Mouse (Mus musculus): ENCODE results near the gene Dnal1. TPM values are rescaled to one million over a fixed set of nuclear protein-coding genes. Genes with fewer than 3 reads are reported as not detected.
A peak's percentile ranks its signal among the peaks of the same experiment; 100 is the strongest.
"Not testable (repeated sequence)": the region's sequence is repeated elsewhere in the genome, so short reads cannot be mapped to it uniquely, and the experiment has no call there.

Gene Dnal1
- polyA plus RNA-seq, 1 experiment from 2014 or later, result 3.1 TPM

- DNase-seq (ENCODE audit: low spot score), result peak; percentile 67
- not testable (repeated sequence) for H3K36me3 ChIP-seq (ENCODE audit: insufficient read depth, low read length); H3K27me3 ChIP-seq (replicated peaks; ENCODE audit: insufficient read depth, low read length); H3K9me3 ChIP-seq (ENCODE audit: low read length); H3K4me1 ChIP-seq (ENCODE audit: insufficient read depth, low read depth, low read length)
- Histone ChIP-seq H3K4me3 (ENCODE audit: low read depth, low read length) (peak within 1 kb of the TSS; percentile 51), H3K27ac (ENCODE audit: low read length) (0 out of 2 replicates have a peak within 1 kb of the TSS, but pooled peaks have one; percentile 32), H3K9ac (replicated peaks; ENCODE audit: low read depth) (peak within 1 kb of the TSS; percentile 36), H3K4me2 (replicated peaks; ENCODE audit: low read depth, low read length) (peak within 1 kb of the TSS; percentile 76)
- peak; percentile 39 for TF ChIP-seq CTCF (IDR thresholded peaks at IDR 0.05)
- under 1% methylated on average over 62 of the region's 80 CpGs for WGBS
- ATAC-seq, result peak; percentile 78
Measured at GRCm38 (mm10) chr12:84100604-84101492, 13.3 kb upstream of the Dnal1 start, which contains the start of gene Acot6. Gene Acot6 (plus strand): TSS chr12:84100654.

- peak; percentile 38; the same call in 1 of the 2 replicates for ATAC-seq
- Histone ChIP-seq H3K9ac (replicated peaks; ENCODE audit: low read depth) (no peak overlapping the region), H3K4me2 (replicated peaks; ENCODE audit: low read depth, low read length) (peak overlapping the region; percentile 76), H3K9me3 (ENCODE audit: low read length) (no peaks in the 10 kb centered on the region), H3K4me1 (ENCODE audit: insufficient read depth, low read depth, low read length) (no peaks in the 10 kb centered on the region), H3K36me3 (ENCODE audit: insufficient read depth, low read length) (no peaks in the 10 kb centered on the region), H3K4me3 (ENCODE audit: low read depth, low read length) (peak overlapping the region; percentile 51), H3K27ac (ENCODE audit: low read length) (no peak overlapping the region), H3K27me3 (replicated peaks; ENCODE audit: insufficient read depth, low read length) (no peaks in the 10 kb centered on the region)
- no peak for TF ChIP-seq EP300 (IDR thresholded peaks at IDR 0.05)
- TF ChIP-seq CTCF (IDR thresholded peaks at IDR 0.05), result no peak
- peak; percentile 17 for DNase-seq (ENCODE audit: low spot score)
- WGBS, result 46% methylated on average over 2 of the region's 2 CpGs
Measured at GRCm38 (mm10) chr12:84101493-84101845, 12.7 kb upstream of the Dnal1 start.

- WGBS, result 69% methylated on average over 3 of the region's 3 CpGs
Measured at GRCm38 (mm10) chr12:84107012-84107411, 7.2 kb upstream of the Dnal1 start.

GRCm38 (mm10) chr12:84107692-84108091 is 6.5 kb upstream of the Dnal1 start:
- Histone ChIP-seq H3K27ac (ENCODE audit: low read length) (no peak overlapping the region), H3K9me3 (ENCODE audit: low read length) (no peaks in the 10 kb centered on the region), H3K36me3 (ENCODE audit: insufficient read depth, low read length) (no peaks in the 10 kb centered on the region), H3K4me1 (ENCODE audit: insufficient read depth, low read depth, low read length) (no peaks in the 10 kb centered on the region), H3K4me2 (replicated peaks; ENCODE audit: low read depth, low read length) (no peak overlapping the region), H3K9ac (replicated peaks; ENCODE audit: low read depth) (no peak overlapping the region), H3K27me3 (replicated peaks; ENCODE audit: insufficient read depth, low read length) (no peaks in the 10 kb centered on the region), H3K4me3 (ENCODE audit: low read depth, low read length) (no peak overlapping the region)
- ATAC-seq (no peak), DNase-seq (ENCODE audit: low spot score) (no peak)
- TF ChIP-seq EP300 (IDR thresholded peaks at IDR 0.05) (no peak), CTCF (IDR thresholded peaks at IDR 0.05) (no peak)
- 35% methylated on average over 1 of the region's 1 CpGs for WGBS

More at GRCm38 (mm10) chr12:84107012-84107411, 7.2 kb upstream of the Dnal1 start:
- Histone ChIP-seq H3K36me3 (ENCODE audit: insufficient read depth, low read length) (no peaks in the 10 kb centered on the region), H3K9me3 (ENCODE audit: low read length) (no peaks in the 10 kb centered on the region), H3K4me2 (replicated peaks; ENCODE audit: low read depth, low read length) (no peak overlapping the region), H3K27ac (ENCODE audit: low read length) (no peak overlapping the region), H3K9ac (replicated peaks; ENCODE audit: low read depth) (no peak overlapping the region), H3K4me1 (ENCODE audit: insufficient read depth, low read depth, low read length) (no peaks in the 10 kb centered on the region), H3K4me3 (ENCODE audit: low read depth, low read length) (no peak overlapping the region), H3K27me3 (replicated peaks; ENCODE audit: insufficient read depth, low read length) (no peaks in the 10 kb centered on the region)
- DNase-seq (ENCODE audit: low spot score), result no peak
- no peak for ATAC-seq
- TF ChIP-seq EP300 (IDR thresholded peaks at IDR 0.05) (no peak), CTCF (IDR thresholded peaks at IDR 0.05) (no peak)

- Histone ChIP-seq H3K4me3 (ENCODE audit: low read depth, low read length) (no peak overlapping the region), H3K4me2 (replicated peaks; ENCODE audit: low read depth, low read length) (no peak overlapping the region), H3K36me3 (ENCODE audit: insufficient read depth, low read length) (no peaks in the 10 kb centered on the region), H3K4me1 (ENCODE audit: insufficient read depth, low read depth, low read length) (peaks cover 4% of the 10 kb centered on the region; the same call in 1 of the 2 replicates), H3K27me3 (replicated peaks; ENCODE audit: insufficient read depth, low read length) (no peaks in the 10 kb centered on the region), H3K27ac (ENCODE audit: low read length) (no peak overlapping the region), H3K9me3 (ENCODE audit: low read length) (no peaks in the 10 kb centered on the region), H3K9ac (replicated peaks; ENCODE audit: low read depth) (no peak overlapping the region)
- WGBS, result 80% methylated on average over 1 of the region's 1 CpGs
- TF ChIP-seq CTCF (IDR thresholded peaks at IDR 0.05), result peak; percentile 20
- TF ChIP-seq EP300 (IDR thresholded peaks at IDR 0.05), result no peak
- DNase-seq (ENCODE audit: low spot score) (no peak), ATAC-seq (no peak)
Measured at GRCm38 (mm10) chr12:84109924-84110323, 4.2 kb upstream of the Dnal1 start.

- 86% methylated on average over 4 of the region's 4 CpGs for WGBS
- Histone ChIP-seq H3K9ac (replicated peaks; ENCODE audit: low read depth) (no peak overlapping the region), H3K36me3 (ENCODE audit: insufficient read depth, low read length) (no peaks in the 10 kb centered on the region), H3K4me1 (ENCODE audit: insufficient read depth, low read depth, low read length) (peaks cover 5% of the 10 kb centered on the region; the same call in 1 of the 2 replicates), H3K9me3 (ENCODE audit: low read length) (no peaks in the 10 kb centered on the region), H3K4me2 (replicated peaks; ENCODE audit: low read depth, low read length) (no peak overlapping the region), H3K27me3 (replicated peaks; ENCODE audit: insufficient read depth, low read length) (no peaks in the 10 kb centered on the region), H3K27ac (ENCODE audit: low read length) (no peak overlapping the region), H3K4me3 (ENCODE audit: low read depth, low read length) (no peak overlapping the region)
- TF ChIP-seq EP300 (IDR thresholded peaks at IDR 0.05), result no peak
- TF ChIP-seq CTCF (IDR thresholded peaks at IDR 0.05), result no peak
- no peak for DNase-seq (ENCODE audit: low spot score)
- ATAC-seq, result no peak
Measured at GRCm38 (mm10) chr12:84110814-84111213, 3.4 kb upstream of the Dnal1 start.
